Mouse (Mus musculus) G1E-ER4 (cell line): ENCODE data around the gene Gm17416. TPM values are rescaled to one million over a fixed set of nuclear protein-coding genes. Genes with fewer than 3 reads are reported as not detected.

ENCODE experiments used
- GATA1 ChIP-seq: IDR thresholded peaks from one replicate; pipeline ENCODE4 v1.8.0; 2012; ENCODE audit warnings: low read length, inconsistent platforms
- polyA plus RNA-seq: library from polyadenylated mRNA; stranded (reverse); fragments of >175 nt; gene quantifications from 2 replicates; pipeline ENCODE4 v1.2.3, GENCODE M21; 2012

Gm17416 gene
- polyA plus RNA-seq, 1 experiment: not detected

DNA sequence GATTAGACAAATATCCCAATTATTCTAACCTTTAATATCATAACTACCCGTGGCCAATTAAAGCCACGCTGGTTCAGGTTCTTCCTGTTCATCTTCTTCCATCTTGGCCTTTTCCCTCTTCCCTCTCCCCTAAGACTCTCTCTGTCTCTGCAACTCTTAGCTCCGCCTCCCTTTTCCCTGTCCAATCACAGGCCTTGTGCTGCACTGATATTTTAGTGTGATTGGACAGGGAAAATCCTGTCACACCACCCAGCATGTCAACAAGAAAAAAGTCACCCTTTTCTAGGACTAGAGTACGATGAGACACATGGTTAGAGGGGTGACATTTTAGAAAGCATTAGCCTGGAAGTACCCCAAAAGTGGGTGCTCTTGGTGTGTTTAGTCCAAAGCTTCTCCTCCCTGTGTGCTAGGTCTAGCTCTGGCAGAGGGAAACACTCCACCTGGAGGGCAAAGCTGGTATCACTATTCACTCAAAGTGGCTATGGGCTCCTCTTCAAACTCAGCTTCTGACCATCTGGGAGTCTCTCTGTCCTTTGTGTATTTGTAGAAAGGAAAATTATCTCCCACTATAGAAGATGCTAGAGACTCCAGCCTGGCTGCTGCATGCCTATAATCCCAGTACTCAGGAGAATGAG lies 17.9 kb downstream of the Gm17416 start:
- no peak for TF ChIP-seq GATA1

DNA sequence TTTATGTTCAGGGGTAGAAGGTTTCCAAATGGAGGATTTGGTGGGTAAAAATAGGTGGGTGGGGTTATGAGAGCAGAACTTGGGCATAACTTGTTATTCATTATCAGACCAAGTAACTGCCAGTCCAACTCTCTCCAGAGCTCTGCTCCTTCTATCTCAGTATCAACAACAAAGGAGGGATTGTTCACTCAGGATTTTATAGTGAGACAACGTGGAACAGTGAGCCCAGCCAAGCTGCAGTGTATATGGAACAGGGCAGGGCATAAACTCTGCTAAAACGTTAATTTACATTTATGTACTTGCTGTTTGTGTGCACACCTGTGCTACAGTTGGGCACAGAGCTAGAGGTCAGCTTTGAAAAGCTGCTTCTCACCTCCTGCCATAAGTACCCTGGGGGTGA lies 19.3 kb downstream of the Gm17416 start:
- TF ChIP-seq GATA1: no peak

DNA sequence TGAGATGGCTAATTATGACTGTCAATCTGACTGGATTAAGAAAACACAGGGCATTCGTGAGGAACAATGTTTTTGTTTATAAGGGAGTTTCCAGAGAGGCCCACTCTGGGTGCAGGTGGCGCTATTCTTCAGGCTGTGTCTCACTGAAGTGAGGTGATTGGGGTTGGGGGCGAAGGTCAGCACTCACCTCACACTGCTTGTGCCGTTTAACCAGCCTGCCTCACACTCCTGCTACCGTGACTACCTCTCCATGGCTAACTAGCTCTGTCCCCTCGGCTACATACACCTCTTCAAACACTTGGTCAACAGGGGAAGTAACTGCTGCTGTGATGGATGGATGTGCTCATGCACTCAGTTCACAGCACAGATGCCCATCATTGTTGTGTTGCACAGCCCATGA lies 19.9 kb downstream of the Gm17416 start:
- TF ChIP-seq GATA1: no peak

GRCm38 (mm10) chr2:152599299-152599698 lies 30.2 kb downstream of the Gm17416 start, which contains the start of gene Defb45:
Gene Defb45, minus strand, starts transcription at chr2:152599399.
- TF ChIP-seq GATA1: no peak

GRCm38 (mm10) chr2:152600076-152600475 lies 30.9 kb downstream of the Gm17416 start:
- no peak for TF ChIP-seq GATA1

DNA sequence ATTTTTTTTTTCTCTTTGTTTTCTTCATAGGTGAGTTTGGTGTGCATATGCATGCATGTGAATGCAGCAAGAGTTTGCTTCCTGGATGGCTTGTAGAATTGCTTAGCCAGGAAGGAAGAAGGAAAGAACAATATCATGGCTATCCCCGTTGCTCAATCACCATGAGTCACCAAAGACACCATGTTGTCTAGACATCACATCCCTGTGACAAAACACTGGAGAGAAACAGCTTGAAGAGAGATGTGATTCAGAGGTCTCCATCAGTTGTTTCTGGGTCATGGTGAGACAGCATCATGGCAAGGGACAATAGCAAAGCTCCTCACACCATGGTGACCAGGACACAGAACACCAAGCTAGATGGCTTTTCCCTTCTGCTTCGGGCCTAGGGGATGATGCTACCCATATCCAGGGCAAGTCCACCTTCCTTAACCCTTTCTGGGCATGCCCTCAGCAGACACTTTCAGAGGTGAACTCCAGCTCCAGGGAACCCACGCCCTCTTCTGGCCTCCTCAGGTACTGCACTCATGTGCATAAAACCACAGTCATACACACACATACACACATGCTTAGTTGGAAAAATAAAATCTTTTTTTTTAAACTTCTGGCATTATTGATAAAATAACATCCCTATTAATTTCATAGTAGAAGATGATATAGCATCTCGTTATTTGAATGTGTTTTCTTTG lies 32.3 kb downstream of the Gm17416 start:
- no peak for TF ChIP-seq GATA1

DNA sequence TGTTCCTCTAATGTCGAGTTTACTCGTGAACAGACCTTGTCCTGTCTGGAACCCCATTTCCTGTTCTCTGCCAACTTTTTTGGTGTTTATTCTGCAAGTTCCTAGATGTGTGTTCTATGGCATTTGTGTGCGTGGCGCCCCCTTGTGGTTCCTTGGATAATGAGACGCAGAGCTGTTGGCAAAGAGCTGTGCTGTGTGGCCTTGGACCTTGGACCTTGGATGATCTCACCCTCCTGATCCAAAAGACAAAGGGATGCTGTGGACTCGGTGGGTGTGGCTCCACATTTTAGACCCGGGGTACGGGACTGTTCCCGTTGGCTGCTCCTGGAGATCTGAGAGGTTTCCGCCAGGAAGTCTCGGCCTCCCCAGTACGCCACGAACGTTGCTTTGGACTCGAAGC lies 34.9 kb downstream of the Gm17416 start, which contains the start of gene Defb36:
Gene Defb36, plus strand, starts transcription at position 271 of the 400 bp plus-strand sequence.
- TF ChIP-seq GATA1: no peak

- TF ChIP-seq GATA1: no peak
These were observed 38.6 kb downstream of the Gm17416 start for GRCm38 (mm10) chr2:152607746-152608145.

DNA sequence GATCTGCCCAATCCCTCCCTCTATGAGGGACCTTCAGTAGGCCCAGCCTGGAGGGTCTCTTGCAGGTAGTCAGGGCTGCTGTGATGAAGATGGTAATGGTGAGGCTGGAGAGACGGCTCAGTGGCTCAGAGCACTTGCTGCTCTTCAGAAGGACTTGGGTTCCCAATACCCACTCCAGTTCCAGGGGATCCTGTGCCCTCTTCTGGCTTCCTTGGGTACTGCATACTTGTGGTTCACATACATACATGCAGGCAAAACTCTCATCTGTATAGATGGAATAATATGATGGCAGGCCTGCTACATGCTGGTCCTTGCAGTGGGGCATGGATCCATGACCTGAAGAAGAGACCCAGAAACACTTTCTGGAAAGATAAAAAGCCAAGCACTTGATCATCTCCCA lies 39.6 kb downstream of the Gm17416 start:
- no peak for TF ChIP-seq GATA1

- no peak for TF ChIP-seq GATA1
These were observed 43.1 kb downstream of the Gm17416 start for GRCm38 (mm10) chr2:152612193-152612592.

DNA sequence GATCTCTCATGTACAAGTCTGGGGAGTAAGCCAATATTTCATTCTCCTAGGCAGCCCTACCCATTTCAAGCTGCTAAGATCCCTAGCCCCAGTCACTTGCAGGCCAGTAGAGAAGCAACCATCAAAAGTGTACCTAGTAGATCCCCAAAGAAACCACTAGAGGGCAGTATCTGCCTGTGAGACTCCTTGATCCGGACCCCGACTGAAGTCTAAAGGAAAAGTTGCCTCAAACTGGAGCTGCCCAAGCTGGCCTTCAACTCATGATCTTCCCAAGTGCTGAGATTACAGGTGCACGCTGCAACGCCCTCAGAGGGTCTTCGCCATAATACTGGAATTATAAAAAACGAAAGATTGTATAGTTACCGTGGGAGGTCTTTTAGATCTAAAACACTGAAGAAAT lies 46.4 kb downstream of the Gm17416 start:
- TF ChIP-seq GATA1: no peak

- TF ChIP-seq GATA1: no peak
These were observed 47.3 kb downstream of the Gm17416 start for GRCm38 (mm10) chr2:152616470-152616869.

DNA sequence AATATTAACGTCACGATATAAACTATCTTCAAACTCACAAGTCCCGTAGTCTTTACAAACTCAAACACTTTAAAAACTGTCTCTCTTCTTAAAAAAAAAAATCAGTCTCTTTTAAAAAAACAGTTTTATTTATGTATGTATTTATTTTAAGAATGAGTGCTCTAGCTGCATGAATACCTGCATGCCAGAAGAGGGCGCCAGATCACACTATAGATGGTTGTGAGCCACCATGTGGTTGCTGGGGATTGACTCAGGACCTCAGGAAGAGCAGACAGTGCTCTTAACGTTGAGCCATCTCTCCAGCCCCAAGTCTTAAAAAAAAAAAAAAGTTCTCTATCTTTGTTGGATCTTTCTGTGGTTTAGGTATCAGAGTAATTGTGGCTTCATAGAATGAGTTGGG lies 48.2 kb downstream of the Gm17416 start:
- no peak for TF ChIP-seq GATA1

Other genes starting within 250 kb of the Gm17416 start
- gene Rbck1, start 236.7 kb upstream of the Gm17416 start, polyA plus RNA-seq: 246 and 263 TPM in 2 replicates
- gene Trib3, start 225.3 kb upstream of the Gm17416 start, polyA plus RNA-seq: 31.8 and 47.3 TPM in 2 replicates
- not detected in 2 replicates for gene Nrsn2, start 192.7 kb upstream of the Gm17416 start, polyA plus RNA-seq
- gene Sox12, start 171.3 kb upstream of the Gm17416 start, polyA plus RNA-seq: 55.7 and 57.5 TPM in 2 replicates
- gene Zcchc3, start 154.3 kb upstream of the Gm17416 start, polyA plus RNA-seq: 23.4 and 24.1 TPM in 2 replicates
- gene 6820408C15Rik, start 153.8 kb upstream of the Gm17416 start, polyA plus RNA-seq: 0.06 and 0.08 TPM in 2 replicates
- gene Defb23, start 104.7 kb upstream of the Gm17416 start, polyA plus RNA-seq: not detected in 2 replicates
- gene Defb20, start 92.3 kb upstream of the Gm17416 start, polyA plus RNA-seq: not detected in 2 replicates
- not detected in 2 replicates for gene Defb22, start 79.2 kb upstream of the Gm17416 start, polyA plus RNA-seq
- not detected in 2 replicates for gene Defb26, start 57.6 kb upstream of the Gm17416 start, polyA plus RNA-seq
- gene Defb28, start 51.1 kb upstream of the Gm17416 start, polyA plus RNA-seq: not detected in 2 replicates
- not detected in 2 replicates for gene Defb29, start 29.2 kb upstream of the Gm17416 start, polyA plus RNA-seq
- gene Defb21, start 3.4 kb downstream of the Gm17416 start, polyA plus RNA-seq: not detected in 2 replicates
- not detected in 2 replicates for gene Defb19, start 11.0 kb downstream of the Gm17416 start, polyA plus RNA-seq
- gene Defb45, start 30.1 kb downstream of the Gm17416 start, polyA plus RNA-seq: not detected in 2 replicates
- gene Defb36, start 35.0 kb downstream of the Gm17416 start, polyA plus RNA-seq: not detected in 2 replicates
- gene Defb25, start 53.7 kb downstream of the Gm17416 start, polyA plus RNA-seq: not detected in 2 replicates
- not detected in 2 replicates for gene Rem1, start 57.6 kb downstream of the Gm17416 start, polyA plus RNA-seq
- gene H13, start 100.1 kb downstream of the Gm17416 start, polyA plus RNA-seq: 60.8 and 72.1 TPM in 2 replicates
- gene Mcts2, start 117.7 kb downstream of the Gm17416 start, polyA plus RNA-seq: 1.6 and 2.6 TPM in 2 replicates
- 53.4 and 64.9 TPM in 2 replicates for gene Id1, start 166.9 kb downstream of the Gm17416 start, polyA plus RNA-seq
- not detected in 2 replicates for gene Cox4i2, start 184.8 kb downstream of the Gm17416 start, polyA plus RNA-seq